Mouse (Mus musculus): ENCODE data around the gene Itgav.

- TF ChIP-seq CTCF (IDR thresholded peaks at IDR 0.05; ENCODE audit: low read depth) (no peak), EP300 (optimal IDR thresholded peaks at IDR 0.05) (no peak)
These were observed 124.3 kb downstream of the Itgav start for GRCm38 (mm10) chr2:83848495-83848894.
